Comparison of ENCODE assay signal across 11 mouse cellular contexts in genomic region chr13:56189688-56190087, GRCm38 (mm10). TPM values are rescaled to one million over a fixed set of nuclear protein-coding genes. Genes with fewer than 3 reads are reported as not detected.
DNase-seq lines count a peak whose midpoint lies in the region; ATAC-seq and TF ChIP-seq lines count a peak whose summit lies in the region.
"Had no signal": no experiment of that assay in that cellular context is flagged by ENCODE, and none has a peak within 500 bp of the region (broad histone marks: within the 10 kb centered on the region; RNA-seq: fewer than 3 reads in every experiment).

No protein-coding gene starts in this region.

- H3K27ac ChIP-seq in heart, postnatal 0 days (ENCODE audit: low read depth), result no peak overlapping the region
- H3K27ac ChIP-seq in midbrain, postnatal 0 days (ENCODE audit: low read depth, low read length), result no peak overlapping the region
- no peak overlapping the region for H3K27ac ChIP-seq in midbrain, embryonic 10.5 days (replicated peaks)
- no peak overlapping the region for H3K27ac ChIP-seq in bone marrow, adult 2 months (ENCODE audit: control insufficient read depth, insufficient read depth, low read depth, low read length, poor library complexity)

- no peaks in the 10 kb centered on the region for H3K4me1 ChIP-seq in heart, postnatal 0 days (ENCODE audit: control insufficient read depth, insufficient read depth)
- no peaks in the 10 kb centered on the region for H3K4me1 ChIP-seq in midbrain, postnatal 0 days (ENCODE audit: insufficient read depth, low read length)
- no peaks in the 10 kb centered on the region for H3K4me1 ChIP-seq in midbrain, embryonic 10.5 days
- H3K4me1 ChIP-seq in bone marrow, adult 2 months (ENCODE audit: control insufficient read depth, insufficient read depth, low read length), result peaks cover 4% of the 10 kb centered on the region

- DNase-seq in heart, postnatal 0 days (ENCODE audit: low spot score), result no peak
- no peak for DNase-seq in heart, postnatal 10 days
- no peak for DNase-seq in midbrain, postnatal 0 days (ENCODE audit: low spot score)
- DNase-seq in midbrain, embryonic 10.5 days (ENCODE audit: low spot score), result no peak
- DNase-seq in thymus, postnatal 4 days, result peak; percentile 77
- no peak for DNase-seq in cerebellum, adult 18-20 months
- DNase-seq: gastrocnemius, postnatal 25 days; heart, postnatal 36 days; kidney, postnatal 10 days had no signal

- H3K9me3 ChIP-seq in heart, postnatal 0 days (replicated peaks; ENCODE audit: control insufficient read depth, low read length), result no peaks in the 10 kb centered on the region
- H3K9me3 ChIP-seq in midbrain, postnatal 0 days (ENCODE audit: low read length), result no peaks in the 10 kb centered on the region
- H3K9me3 ChIP-seq in midbrain, embryonic 10.5 days (replicated peaks), result no peaks in the 10 kb centered on the region; the same call in 1 of the 2 replicates

- no peak overlapping the region for H3K4me3 ChIP-seq in heart, postnatal 0 days (ENCODE audit: low read depth, low read length)
- H3K4me3 ChIP-seq in midbrain, postnatal 0 days (ENCODE audit: low read depth, low read length), result no peak overlapping the region
- no peak overlapping the region for H3K4me3 ChIP-seq in midbrain, embryonic 10.5 days
- no peak overlapping the region for H3K4me3 ChIP-seq in bone marrow, adult 2 months (replicated peaks; ENCODE audit: control insufficient read depth, low read depth, low read length)

- no peak for ATAC-seq in heart, postnatal 0 days (ENCODE audit: insufficient read depth, low read depth)
- no peak for ATAC-seq in midbrain, postnatal 0 days (ENCODE audit: low FRiP score)
- no peak for ATAC-seq in inflammation-experienced regulatory T-cells, adult 6 months

- intact Hi-C loops in heart, postnatal 10 days (cut with DNase I), result no loop called here

- TF ChIP-seq EP300 in heart, postnatal 0 days (IDR thresholded peaks at IDR 0.05; ENCODE audit: low read depth), result no peak

- TF ChIP-seq POLR2A in bone marrow, adult 2 months (IDR thresholded peaks at IDR 0.05; ENCODE audit: borderline replicate concordance, control insufficient read depth, low read depth, low read length), result no peak

- no peak overlapping the region for H3K4me2 ChIP-seq in heart, postnatal 0 days (ENCODE audit: low read depth, low read length)
- no peak overlapping the region for H3K4me2 ChIP-seq in midbrain, postnatal 0 days (ENCODE audit: low read depth, low read length, poor library complexity, severe bottlenecking)

- no peak overlapping the region for H3K9ac ChIP-seq in heart, postnatal 0 days (replicated peaks; ENCODE audit: low read depth, low read length)
- no peak overlapping the region for H3K9ac ChIP-seq in midbrain, postnatal 0 days (replicated peaks; ENCODE audit: low read length, poor library complexity, severe bottlenecking)

- H3K27me3 ChIP-seq in heart, postnatal 0 days (ENCODE audit: control insufficient read depth, insufficient read depth, low read length), result 0 out of 2 replicates have a peak, but pooled peaks cover 3% of the 10 kb centered on the region
- 0 out of 2 replicates have a peak, but pooled peaks cover 3% of the 10 kb centered on the region for H3K27me3 ChIP-seq in midbrain, postnatal 0 days (ENCODE audit: insufficient read depth, low read length)
- H3K27me3 ChIP-seq in midbrain, embryonic 10.5 days (ENCODE audit: low read depth, poor library complexity, severe bottlenecking), result peaks cover 3% of the 10 kb centered on the region

- WGBS in heart, postnatal 0 days, result 69% methylated on average over 5 of the region's 5 CpGs
- WGBS in midbrain, postnatal 0 days, result 70% methylated on average over 5 of the region's 5 CpGs
- 75% methylated on average over 5 of the region's 5 CpGs for WGBS in midbrain, embryonic 10.5 days
- WGBS in bone marrow, adult 2 months, result 72% methylated on average over 5 of the region's 5 CpGs

- H3K36me3 ChIP-seq in heart, postnatal 0 days (replicated peaks; ENCODE audit: control insufficient read depth, insufficient read depth, low read length), result no peaks in the 10 kb centered on the region
- no peaks in the 10 kb centered on the region for H3K36me3 ChIP-seq in midbrain, postnatal 0 days (ENCODE audit: insufficient read depth, low read length)
- no peaks in the 10 kb centered on the region for H3K36me3 ChIP-seq in midbrain, embryonic 10.5 days

- peak; percentile 10; the same call in 1 of the 2 replicates for TF ChIP-seq CTCF in heart, postnatal 0 days (IDR thresholded peaks at IDR 0.05; ENCODE audit: low read depth)
- peak; percentile 48 for TF ChIP-seq CTCF in midbrain, postnatal 0 days (IDR thresholded peaks at IDR 0.05)
- TF ChIP-seq CTCF in bone marrow, adult 2 months (IDR thresholded peaks at IDR 0.05; ENCODE audit: control insufficient read depth, insufficient read depth, low read length), result peak; percentile 40; the same call in 1 of the 2 replicates

RNA-seq across cellular contexts. Expression of gene Tifab, which starts 11.0 kb away (rescaled TPM):
- not detected in 2 replicates for total RNA-seq in heart, postnatal 0 days (2014; rRNA removed; ENCODE audit: low replicate concordance)
- polyA plus RNA-seq in heart, postnatal 0 days (2015; fragmentation: Nextera tagmentation; extraction: Ambion mirVana), result 0.71 and 0.88 TPM in 2 replicates
- total RNA-seq in heart, postnatal 10 days (2021), result 1 to 10 TPM in 1 of 2 experiments, under 1 TPM in 1; 0.69 to 1.2 TPM
- total RNA-seq in midbrain, postnatal 0 days (2014; rRNA removed), result 0.49 and 0.52 TPM in 2 replicates
- polyA plus RNA-seq in midbrain, postnatal 0 days (2015; fragmentation: Nextera tagmentation; extraction: Ambion mirVana), result 0.64 and 0.76 TPM in 2 replicates
- 1.4 and 1.6 TPM in 2 replicates for polyA plus RNA-seq in midbrain, embryonic 10.5 days (2016; fragmentation: Nextera tagmentation; extraction: Ambion mirVana)
- polyA plus RNA-seq in bone marrow, adult 2 months (2011; ENCODE audit: insufficient read depth, insufficient read length, low replicate concordance, missing spikeins), result 22.4 and 70.7 TPM in 2 replicates
- under 1 TPM in 1 of 3 experiments, not detected in 2; 0.91 TPM for polyA plus RNA-seq in inflammation-experienced regulatory T-cells, adult 6 months (2017; shearing (Covaris generic))

RNA-seq across cellular contexts. Expression of gene H2afy, which starts 53.5 kb away (rescaled TPM):
- total RNA-seq in heart, postnatal 0 days (2014; rRNA removed; ENCODE audit: low replicate concordance), result 45.0 and 93.1 TPM in 2 replicates
- 61.7 and 62.0 TPM in 2 replicates for polyA plus RNA-seq in heart, postnatal 0 days (2015; fragmentation: Nextera tagmentation; extraction: Ambion mirVana)
- total RNA-seq in heart, postnatal 10 days (2021), result 10 to 100 TPM; 76.6 to 79.5 TPM
- total RNA-seq in midbrain, postnatal 0 days (2014; rRNA removed), result 117 and 163 TPM in 2 replicates
- polyA plus RNA-seq in midbrain, postnatal 0 days (2015; fragmentation: Nextera tagmentation; extraction: Ambion mirVana), result 121 and 134 TPM in 2 replicates
- polyA plus RNA-seq in midbrain, embryonic 10.5 days (2016; fragmentation: Nextera tagmentation; extraction: Ambion mirVana), result 526 and 546 TPM in 2 replicates
- polyA plus RNA-seq in bone marrow, adult 2 months (2011; ENCODE audit: insufficient read depth, insufficient read length, low replicate concordance, missing spikeins), result 99.1 and 137 TPM in 2 replicates
- 100 to 1,000 TPM; 112 to 148 (median 117) TPM for polyA plus RNA-seq in inflammation-experienced regulatory T-cells, adult 6 months (2017; shearing (Covaris generic))
